Mouse (Mus musculus): ENCODE results near the gene Inpp4a. TPM values are rescaled to one million over a fixed set of nuclear protein-coding genes. Genes with fewer than 3 reads are reported as not detected.

The Inpp4a gene
- polyA plus RNA-seq, 1 experiment from 2014 or later = 56.8 TPM

DNA sequence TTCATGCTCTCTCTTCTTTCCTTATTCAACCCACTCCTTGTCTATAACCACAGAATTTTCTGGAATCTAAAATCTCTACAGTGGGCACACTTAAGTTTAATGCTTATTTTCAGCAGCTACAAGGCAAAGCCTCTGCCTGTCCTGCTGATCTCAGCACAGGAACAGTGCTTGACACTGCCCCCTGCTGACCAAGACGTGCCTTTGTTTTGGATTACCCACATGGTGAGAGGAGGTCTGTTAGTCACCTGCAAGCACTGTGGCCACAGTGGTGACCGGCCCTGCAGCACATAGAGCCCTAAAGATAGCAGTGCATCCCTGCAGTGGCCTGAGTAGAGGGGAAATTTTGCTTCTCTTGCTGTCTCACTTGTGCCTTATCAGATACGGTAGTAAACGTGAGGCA, 102.0 kb downstream of the Inpp4a start:
- Histone ChIP-seq H3K4me1 (replicated peaks) (peaks cover 12% of the 10 kb centered on the region), H3K4me2 (no peak overlapping the region), H3K36me3 (peaks cover 36% of the 10 kb centered on the region), H3K9ac (no peak overlapping the region), H3K27me3 (no peaks in the 10 kb centered on the region), H3K27ac (replicated peaks) (no peak overlapping the region), H3K4me3 (no peak overlapping the region), H3K9me3 (no peaks in the 10 kb centered on the region)
- ATAC-seq (ENCODE audit: low read depth) = no peak
- WGBS = 60% methylated on average over 4 of the region's 4 CpGs

DNA sequence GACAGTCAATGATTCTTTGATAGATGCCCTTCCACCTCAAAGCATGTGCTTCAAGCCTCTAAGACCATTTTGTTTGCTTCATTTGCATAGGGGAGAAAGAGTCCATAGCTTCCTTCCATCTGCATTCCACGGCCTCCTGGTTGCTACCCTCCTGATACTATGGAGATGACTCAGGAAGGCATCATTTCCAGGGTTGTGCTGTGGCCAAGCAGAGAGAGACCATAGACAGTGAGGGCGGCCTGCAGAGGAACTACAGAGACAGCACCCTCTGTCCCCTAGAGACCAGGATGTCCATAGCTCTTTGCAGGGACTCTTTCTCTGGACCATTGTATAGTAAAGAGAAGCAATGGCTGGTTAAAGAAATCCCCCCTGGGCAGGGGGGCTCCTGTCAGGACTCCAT, 105.5 kb downstream of the Inpp4a start:
- 72% methylated on average over 2 of the region's 2 CpGs for WGBS
- H3K27ac ChIP-seq (replicated peaks) = no peak overlapping the region
- no peaks in the 10 kb centered on the region for H3K9me3 ChIP-seq
- no peaks in the 10 kb centered on the region for H3K27me3 ChIP-seq
- H3K4me2 ChIP-seq = no peak overlapping the region
- no peak overlapping the region for H3K4me3 ChIP-seq
- H3K9ac ChIP-seq = no peak overlapping the region
- no peaks in the 10 kb centered on the region for H3K4me1 ChIP-seq (replicated peaks)
- H3K36me3 ChIP-seq = peaks cover 14% of the 10 kb centered on the region; the same call in 1 of the 2 replicates
- ATAC-seq (ENCODE audit: low read depth) = no peak; the same call in 1 of the 2 replicates

DNA sequence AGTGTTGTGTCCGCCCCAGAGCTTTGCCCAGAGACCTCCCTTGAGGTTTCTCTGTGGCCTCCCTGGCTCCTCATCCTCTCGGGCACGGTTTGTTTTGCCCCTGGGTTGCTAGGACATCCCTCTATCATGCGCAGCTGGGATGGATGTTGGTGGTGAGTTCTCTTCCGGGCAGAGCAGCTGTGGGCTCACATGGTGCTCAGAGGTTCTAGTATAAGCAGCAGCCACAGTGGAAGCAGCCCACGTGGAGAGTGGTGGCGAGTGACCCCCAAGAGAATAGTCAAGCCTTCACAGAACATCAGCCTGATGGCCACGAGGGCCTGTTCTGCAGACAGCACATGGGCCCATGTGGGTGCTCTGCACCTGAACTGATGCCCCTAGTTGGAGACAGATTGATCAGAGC, 107.6 kb downstream of the Inpp4a start:
- Histone ChIP-seq H3K4me3 (no peak overlapping the region), H3K27ac (replicated peaks) (no peak overlapping the region), H3K36me3 (peaks cover 8% of the 10 kb centered on the region; the same call in 1 of the 2 replicates), H3K9ac (no peak overlapping the region), H3K9me3 (no peaks in the 10 kb centered on the region), H3K4me2 (no peak overlapping the region), H3K27me3 (no peaks in the 10 kb centered on the region), H3K4me1 (replicated peaks) (no peaks in the 10 kb centered on the region)
- WGBS = 76% methylated on average over 8 of the region's 8 CpGs
- no peak for ATAC-seq (ENCODE audit: low read depth)

DNA sequence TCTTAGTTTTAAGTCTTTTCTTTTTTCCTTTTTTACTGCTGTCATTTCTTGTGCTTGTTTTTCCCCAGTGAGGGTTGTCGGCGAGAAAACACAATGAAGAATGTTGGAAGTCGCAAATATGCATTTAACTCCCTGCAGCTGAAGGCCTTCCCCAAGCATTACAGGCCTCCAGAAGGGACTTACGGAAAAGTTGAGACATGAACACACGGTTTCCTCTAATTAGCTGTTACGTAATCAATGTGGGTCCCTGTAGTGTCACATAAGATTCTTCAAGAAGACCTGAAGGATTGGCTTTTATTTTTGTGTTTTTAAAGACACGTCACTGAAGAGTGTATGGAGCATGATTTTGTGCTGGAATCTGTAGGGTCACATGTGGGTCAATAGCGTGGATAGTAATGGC, 108.4 kb downstream of the Inpp4a start:
- 88% methylated on average over 8 of the region's 8 CpGs for WGBS
- no peak overlapping the region for H3K4me2 ChIP-seq
- H3K36me3 ChIP-seq = peaks cover 3% of the 10 kb centered on the region; the same call in 1 of the 2 replicates
- H3K4me1 ChIP-seq (replicated peaks) = no peaks in the 10 kb centered on the region
- no peak for ATAC-seq (ENCODE audit: low read depth)
- no peak overlapping the region for H3K4me3 ChIP-seq
- H3K27ac ChIP-seq (replicated peaks) = no peak overlapping the region
- no peaks in the 10 kb centered on the region for H3K27me3 ChIP-seq
- no peaks in the 10 kb centered on the region for H3K9me3 ChIP-seq
- H3K9ac ChIP-seq = no peak overlapping the region

DNA sequence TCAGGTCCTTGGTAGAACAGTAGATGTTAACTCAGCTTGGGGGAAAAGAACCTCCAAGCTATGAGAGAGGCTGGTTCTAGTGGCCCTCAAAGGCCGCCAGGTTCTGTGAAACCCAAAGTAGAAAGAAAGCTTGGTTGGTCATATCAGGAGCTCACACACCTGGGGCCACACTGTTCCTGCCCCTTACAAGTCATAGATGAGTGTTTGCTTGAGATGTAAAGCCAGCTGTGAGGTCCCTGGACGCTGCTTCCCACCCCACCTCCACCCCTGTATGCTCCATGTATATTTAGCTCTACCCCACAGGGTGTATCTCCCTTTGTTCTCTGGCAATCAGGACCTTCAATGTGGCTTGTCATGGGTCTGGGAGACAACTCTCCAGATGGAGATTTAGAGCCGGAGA, 109.0 kb downstream of the Inpp4a start:
- Histone ChIP-seq H3K4me1 (replicated peaks) (no peaks in the 10 kb centered on the region), H3K27me3 (no peaks in the 10 kb centered on the region), H3K4me3 (no peak overlapping the region), H3K27ac (replicated peaks) (no peak overlapping the region), H3K36me3 (peaks cover 3% of the 10 kb centered on the region; the same call in 1 of the 2 replicates), H3K9me3 (no peaks in the 10 kb centered on the region), H3K4me2 (no peak overlapping the region), H3K9ac (no peak overlapping the region)
- WGBS = 79% methylated on average over 3 of the region's 3 CpGs
- no peak for ATAC-seq (ENCODE audit: low read depth)

DNA sequence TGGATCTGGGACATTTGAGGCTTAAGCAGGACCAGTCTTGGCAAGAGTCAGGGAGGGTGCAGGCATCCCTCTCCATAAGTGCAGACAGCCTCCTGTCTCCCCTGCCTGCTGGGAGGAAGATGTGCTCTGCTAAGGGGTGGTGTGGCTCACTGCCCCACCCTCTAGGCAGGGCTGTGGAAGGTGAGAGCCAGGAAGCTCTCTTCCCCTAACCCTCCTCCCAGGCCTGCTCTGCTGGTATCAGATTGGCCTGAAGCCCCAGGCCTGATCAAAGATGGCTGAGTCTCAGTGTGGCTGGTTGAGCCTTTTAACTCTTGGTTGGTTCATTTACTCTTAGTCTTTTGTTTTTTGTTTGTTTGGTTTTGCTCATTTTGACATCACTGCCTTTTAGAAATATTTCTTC, 110.0 kb downstream of the Inpp4a start:
- no peaks in the 10 kb centered on the region for H3K27me3 ChIP-seq
- no peak overlapping the region for H3K27ac ChIP-seq (replicated peaks)
- peaks cover 3% of the 10 kb centered on the region; the same call in 1 of the 2 replicates for H3K36me3 ChIP-seq
- H3K9me3 ChIP-seq = no peaks in the 10 kb centered on the region
- no peak overlapping the region for H3K9ac ChIP-seq
- H3K4me2 ChIP-seq = no peak overlapping the region
- H3K4me1 ChIP-seq (replicated peaks) = no peaks in the 10 kb centered on the region
- no peak overlapping the region for H3K4me3 ChIP-seq
- no peak for ATAC-seq (ENCODE audit: low read depth)

DNA sequence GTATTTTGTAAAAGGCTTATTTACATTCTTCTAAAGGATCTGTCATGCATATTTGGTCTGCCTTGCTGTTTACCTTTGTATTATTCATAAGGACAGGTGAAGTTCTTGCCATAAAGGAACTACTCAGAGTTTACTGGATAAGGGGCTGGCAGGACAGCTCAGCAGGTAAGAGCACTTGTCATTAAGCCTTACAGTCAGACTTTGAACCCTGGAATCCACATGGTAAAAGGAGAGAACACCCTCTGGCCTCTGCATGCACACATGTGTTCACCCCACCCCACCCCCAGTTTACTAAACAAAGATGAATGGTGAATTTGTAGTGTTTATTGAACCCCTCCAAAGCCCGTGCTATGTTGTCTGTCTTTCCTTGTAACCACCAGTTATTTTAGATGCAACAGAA, 115.7 kb downstream of the Inpp4a start:
- Histone ChIP-seq H3K4me1 (replicated peaks) (no peaks in the 10 kb centered on the region), H3K27ac (replicated peaks) (no peak overlapping the region), H3K4me2 (no peak overlapping the region), H3K9me3 (no peaks in the 10 kb centered on the region), H3K36me3 (peaks cover 43% of the 10 kb centered on the region), H3K27me3 (no peaks in the 10 kb centered on the region), H3K9ac (no peak overlapping the region), H3K4me3 (no peak overlapping the region)
- no peak for ATAC-seq (ENCODE audit: low read depth)
- 91% methylated on average over 1 of the region's 1 CpGs for whole genome bisulfite sequencing

DNA sequence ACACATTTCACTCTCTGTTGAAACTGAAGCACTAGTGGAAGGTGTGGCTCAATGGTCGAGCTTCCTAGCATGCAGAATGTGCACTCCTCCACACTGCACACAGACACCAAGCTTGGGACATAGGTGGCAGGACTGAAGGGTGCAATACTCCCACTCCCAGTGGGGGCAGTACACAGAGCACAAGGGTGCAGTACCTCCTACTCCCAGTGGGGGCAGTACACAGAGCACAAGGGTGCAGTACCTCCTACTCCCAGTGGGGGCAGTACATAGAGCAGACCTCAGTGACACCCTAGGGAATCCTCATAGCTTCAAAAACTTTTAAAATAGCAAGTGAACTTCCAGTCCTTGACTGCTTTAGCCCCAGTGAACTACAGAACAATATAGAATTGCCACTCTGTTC, 119.8 kb downstream of the Inpp4a start:
- no peak for ATAC-seq (ENCODE audit: low read depth)

DNA sequence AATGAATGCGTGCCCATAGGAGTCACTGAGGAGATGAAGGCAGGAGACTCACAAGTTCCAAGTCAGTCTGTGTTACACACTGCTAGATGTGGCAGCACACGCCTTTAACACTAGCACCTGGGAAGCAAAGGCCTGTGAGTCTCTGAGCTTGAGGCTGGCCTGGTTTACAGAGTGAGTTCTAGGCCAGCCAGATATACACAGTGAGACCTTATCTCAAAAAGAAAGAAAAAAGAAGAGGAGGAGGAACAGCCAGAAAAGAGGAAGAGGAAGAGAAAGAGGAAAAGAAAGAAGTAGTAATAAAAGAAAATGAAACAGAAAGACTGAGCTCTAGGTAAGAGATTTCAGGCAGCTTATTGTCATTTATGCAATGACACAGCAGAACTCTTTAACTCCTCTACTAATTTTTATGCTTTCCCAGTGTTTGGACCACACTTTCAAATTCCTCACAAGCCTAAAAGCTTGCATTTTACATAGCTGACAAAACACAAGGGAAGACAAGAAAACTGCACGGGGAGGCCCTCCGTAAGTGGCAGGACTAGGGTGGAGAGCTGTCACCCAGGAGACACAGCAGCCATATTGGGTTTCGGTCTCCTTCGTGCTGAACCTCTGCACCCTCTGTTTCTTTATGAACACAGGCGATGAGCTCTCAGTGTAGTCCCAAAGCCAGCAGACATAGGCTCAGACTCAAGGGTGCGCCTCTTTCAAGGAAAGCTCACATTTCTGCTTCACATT, 127.6 kb downstream of the Inpp4a start:
- no peak overlapping the region for H3K4me3 ChIP-seq
- peaks cover 14% of the 10 kb centered on the region for H3K9me3 ChIP-seq
- H3K4me2 ChIP-seq = no peak overlapping the region
- no peaks in the 10 kb centered on the region for H3K27me3 ChIP-seq
- 94% methylated on average over 8 of the region's 8 CpGs for WGBS
- H3K27ac ChIP-seq (replicated peaks) = no peak overlapping the region
- peaks cover 29% of the 10 kb centered on the region for H3K4me1 ChIP-seq (replicated peaks)
- ATAC-seq (ENCODE audit: low read depth) = no peak
- H3K36me3 ChIP-seq = peaks cover 56% of the 10 kb centered on the region
- no peak overlapping the region for H3K9ac ChIP-seq

More for the DNA sequence above, 119.8 kb downstream of the Inpp4a start:
- Histone ChIP-seq H3K27ac (replicated peaks) (no peak overlapping the region), H3K27me3 (no peaks in the 10 kb centered on the region), H3K9ac (no peak overlapping the region), H3K4me1 (replicated peaks) (no peaks in the 10 kb centered on the region), H3K9me3 (peaks cover 11% of the 10 kb centered on the region), H3K36me3 (peaks cover 70% of the 10 kb centered on the region), H3K4me3 (no peak overlapping the region), H3K4me2 (no peak overlapping the region)
- 100% methylated on average over 1 of the region's 1 CpGs for WGBS

DNA sequence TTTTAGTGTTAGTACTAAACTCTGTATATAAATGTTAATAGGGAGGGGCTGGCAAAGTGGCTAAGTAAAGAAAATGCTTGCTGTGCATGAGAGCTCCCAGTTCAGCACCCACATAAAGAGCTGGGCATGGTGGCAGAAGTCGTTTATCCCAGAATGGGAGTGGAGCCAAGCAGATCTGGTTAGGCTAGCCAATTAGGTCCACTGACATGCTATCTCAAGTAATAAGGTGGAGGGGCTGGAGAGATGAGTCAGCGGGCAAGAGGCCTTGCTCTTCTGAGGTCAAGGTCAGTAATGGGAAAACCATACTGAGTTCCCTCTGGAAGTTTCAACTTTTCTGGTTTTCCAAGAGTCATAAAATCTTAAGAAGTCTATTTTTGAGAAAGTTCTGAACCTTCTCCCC, 129.2 kb downstream of the Inpp4a start:
- WGBS = 72% methylated on average over 2 of the region's 2 CpGs
- peaks cover 59% of the 10 kb centered on the region for H3K36me3 ChIP-seq
- ATAC-seq (ENCODE audit: low read depth) = no peak
- H3K9me3 ChIP-seq = peaks cover 10% of the 10 kb centered on the region
- H3K4me2 ChIP-seq = peak overlapping the region; percentile 94
- H3K4me1 ChIP-seq (replicated peaks) = peaks cover 38% of the 10 kb centered on the region
- H3K4me3 ChIP-seq = peak overlapping the region; percentile 95
- no peak overlapping the region for H3K27ac ChIP-seq (replicated peaks)
- peak overlapping the region; percentile 90; the same call in 1 of the 2 replicates for H3K9ac ChIP-seq
- no peaks in the 10 kb centered on the region for H3K27me3 ChIP-seq

DNA sequence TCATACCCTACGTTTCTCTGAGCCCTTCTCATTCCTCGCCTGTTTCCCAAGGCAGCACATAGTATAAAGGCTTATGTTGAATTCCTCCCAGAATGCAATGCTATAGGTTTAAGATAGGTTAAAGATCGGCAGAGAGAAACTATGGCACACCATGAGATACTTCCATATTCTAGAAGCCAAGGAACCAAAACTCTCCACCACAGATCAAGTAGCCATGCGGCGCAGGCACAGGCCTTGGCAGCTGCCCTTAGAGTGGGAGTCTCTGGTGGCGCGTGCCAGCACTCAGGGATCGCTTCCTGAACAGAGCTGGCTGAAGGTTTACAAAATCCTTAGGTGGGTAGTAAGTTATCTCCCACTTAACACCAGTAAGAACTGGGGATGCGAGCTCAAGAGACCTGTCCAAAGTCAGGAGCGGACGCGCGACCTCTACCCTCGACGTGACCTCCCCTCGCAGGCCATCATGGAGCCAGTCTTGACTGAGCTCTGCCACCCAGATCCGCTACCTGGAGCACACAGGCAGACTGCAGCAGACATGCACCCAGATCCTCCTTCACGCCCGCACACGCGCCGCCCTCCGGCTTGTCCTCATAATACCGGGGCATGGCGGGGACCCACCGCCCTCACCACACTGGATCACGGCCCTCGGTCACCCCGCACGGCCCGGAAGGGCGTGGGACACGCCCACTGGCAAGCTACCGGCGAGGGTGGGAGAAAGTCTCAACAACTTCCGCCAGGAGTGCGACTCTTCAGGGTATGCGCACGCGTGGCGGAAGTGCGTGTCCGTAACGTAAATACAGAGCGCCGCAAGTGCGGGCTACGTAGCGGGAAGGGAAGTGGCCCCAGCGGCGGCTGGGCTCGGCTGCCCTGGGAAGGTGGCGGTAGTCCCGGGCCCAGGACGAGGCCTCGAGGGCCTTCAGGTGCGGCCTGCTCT, 130.0 kb downstream of the Inpp4a start, which contains the start of the genes Coa5 and Unc50:
Gene Coa5, minus strand, starts transcription at position 738 of the 931 bp plus-strand sequence.
Gene Unc50, plus strand, starts transcription at position 774 of the 931 bp plus-strand sequence.
- H3K27ac ChIP-seq (replicated peaks) = peak within 1 kb of the TSS; percentile 76
- WGBS = 4% methylated on average over 55 of the region's 57 CpGs
- peak; percentile 99 for ATAC-seq (ENCODE audit: low read depth)
- H3K9ac ChIP-seq = peak within 1 kb of the TSS; percentile 90
- H3K4me2 ChIP-seq = peak within 1 kb of the TSS; percentile 94
- H3K4me3 ChIP-seq = peak within 1 kb of the TSS; percentile 95
- peaks cover 3% of the 10 kb centered on the region; the same call in 1 of the 2 replicates for H3K9me3 ChIP-seq
- H3K4me1 ChIP-seq (replicated peaks) = peaks cover 38% of the 10 kb centered on the region
- no peaks in the 10 kb centered on the region for H3K27me3 ChIP-seq
- peaks cover 56% of the 10 kb centered on the region for H3K36me3 ChIP-seq

DNA sequence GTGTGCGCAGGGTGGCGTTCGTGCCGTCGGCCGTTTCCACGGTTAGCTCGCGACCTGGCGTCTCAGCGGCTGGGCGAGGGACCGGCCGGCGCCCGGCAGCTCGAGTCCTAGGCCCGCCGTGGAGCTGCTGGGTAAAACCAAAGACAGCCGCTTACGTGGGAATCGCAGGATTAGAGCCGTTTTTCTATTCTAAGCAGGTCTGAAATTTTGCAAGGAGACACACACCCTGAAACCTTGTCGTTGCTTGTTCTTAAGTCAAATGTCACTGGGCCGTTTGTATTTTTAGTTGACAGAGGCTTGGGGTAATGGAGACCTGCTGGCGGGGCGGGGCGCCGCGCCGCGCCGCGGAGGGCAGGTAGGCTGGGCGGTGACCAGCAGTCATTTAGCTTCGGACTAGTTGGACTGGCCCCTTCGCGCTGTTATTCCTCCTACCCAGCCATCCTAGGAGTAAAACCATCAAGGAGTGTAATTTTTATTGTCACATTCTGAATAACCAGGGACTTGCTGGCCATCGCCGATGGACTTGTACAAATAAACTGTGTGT, 130.7 kb downstream of the Inpp4a start:
- H3K4me1 ChIP-seq (replicated peaks) = peaks cover 38% of the 10 kb centered on the region
- no peaks in the 10 kb centered on the region for H3K27me3 ChIP-seq
- H3K4me2 ChIP-seq = peak overlapping the region; percentile 94
- H3K9me3 ChIP-seq = no peaks in the 10 kb centered on the region
- 2% methylated on average over 40 of the region's 40 CpGs for WGBS
- H3K36me3 ChIP-seq = peaks cover 54% of the 10 kb centered on the region
- H3K4me3 ChIP-seq = peak overlapping the region; percentile 95
- H3K9ac ChIP-seq = peak overlapping the region; percentile 90
- H3K27ac ChIP-seq (replicated peaks) = peak overlapping the region; percentile 76
- peak; percentile 33 for ATAC-seq (ENCODE audit: low read depth)

All from neural tube, embryonic 13.5 days (tissue).